Mouse (Mus musculus) bone marrow macrophage, adult 2 months (primary cell): Measurements from ENCODE around the gene Myo1a. TPM values are rescaled to one million over a fixed set of nuclear protein-coding genes. Genes with fewer than 3 reads are reported as not detected.
"Not testable (repeated sequence)": the region's sequence is repeated elsewhere in the genome, so short reads cannot be mapped to it uniquely, and the experiment has no call there.

Experiments
- H3K27ac ChIP-seq: 2 replicates; pipeline ENCODE4 v1.5.1; 2012; ENCODE audit warnings: low read depth, low read length; ENCODE audit not compliant: insufficient read depth
- H3K4me1 ChIP-seq: 2 replicates; pipeline ENCODE4 v1.6.1; 2012; ENCODE audit warnings: low read length; ENCODE audit not compliant: control insufficient read depth, insufficient read depth
- H3K4me3 ChIP-seq: 2 replicates; pipeline ENCODE4 v1.5.1; 2012; ENCODE audit warnings: mild to moderate bottlenecking, low read length, moderate library complexity; ENCODE audit not compliant: insufficient read depth
- CTCF ChIP-seq: IDR thresholded peaks from 2 replicates; pipeline ENCODE4 v1.5.1; 2012; ENCODE audit warnings: low read depth, mild to moderate bottlenecking, low read length, moderate library complexity
- POLR2A ChIP-seq: IDR thresholded peaks from 2 replicates; pipeline ENCODE4 v1.6.1; 2012; ENCODE audit warnings: mild to moderate bottlenecking, low read depth, low read length, borderline replicate concordance
- polyA plus RNA-seq: library from polyadenylated mRNA; stranded (reverse); fragments of >200 nt; gene quantifications from 2 replicates; pipeline ENCODE4 v1.2.4, GENCODE M21; 2012; ENCODE audit not compliant: missing spikeins, insufficient read depth, insufficient read length

Myo1a gene
- polyA plus RNA-seq: 0.31 TPM in 1 of 2 replicates, not detected in the other

GRCm38 (mm10) chr10:127704766-127705220 lies at the start of gene Myo1a:
Gene Myo1a, plus strand, starts transcription at chr10:127705170.
- TF ChIP-seq CTCF (no peak), POLR2A (no peak)
- no peaks in the 10 kb centered on the region for H3K4me1 ChIP-seq
- H3K27ac ChIP-seq: no peak within 1 kb of the TSS
- H3K4me3 ChIP-seq: no peak within 1 kb of the TSS

DNA sequence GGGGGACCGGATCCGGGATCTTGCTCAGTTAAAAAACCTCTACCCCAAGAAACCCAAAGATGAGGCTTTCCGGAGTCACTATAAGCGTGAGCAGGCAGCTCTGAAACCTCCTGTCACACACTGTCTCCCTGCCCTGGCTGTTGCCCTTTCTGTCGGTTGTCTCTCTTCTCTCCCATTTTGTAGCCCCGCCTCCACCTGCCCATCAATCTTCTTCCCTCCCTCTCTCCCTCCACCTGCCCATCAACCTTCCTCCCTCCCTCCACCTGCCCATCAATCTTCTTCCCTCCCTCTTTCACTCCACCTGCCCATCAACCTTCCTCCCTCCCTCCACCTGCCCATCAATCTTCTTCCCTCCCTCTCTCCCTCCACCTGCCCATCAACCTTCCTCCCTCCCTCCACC lies 47.4 kb upstream of the Myo1a start:
- H3K4me1 ChIP-seq, H3K27ac ChIP-seq, H3K4me3 ChIP-seq: not testable (repeated sequence)

DNA sequence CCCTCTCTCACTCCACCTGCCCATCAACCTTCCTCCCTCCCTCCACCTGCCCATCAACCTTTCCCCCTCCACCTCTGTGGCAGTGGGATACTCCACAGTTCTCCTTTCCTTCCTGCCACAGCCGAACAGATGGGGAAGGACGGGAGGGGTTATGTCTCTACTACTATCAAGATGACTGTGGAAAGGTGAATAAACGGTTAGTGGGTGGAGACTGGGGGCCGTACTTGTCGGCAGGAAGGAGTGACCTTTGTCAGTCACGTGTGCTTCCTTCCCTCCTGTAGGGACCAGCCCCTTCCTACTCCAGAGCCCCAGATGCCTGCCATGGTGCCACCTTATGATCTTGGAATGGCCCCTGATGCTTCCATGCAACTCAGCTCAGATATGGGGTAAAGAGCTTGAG lies 46.9 kb upstream of the Myo1a start:
- no peak for TF ChIP-seq POLR2A
- no peak for TF ChIP-seq CTCF
- H3K4me3 ChIP-seq: no peak overlapping the region
- H3K27ac ChIP-seq: no peak overlapping the region
- peaks cover 14% of the 10 kb centered on the region for H3K4me1 ChIP-seq

GRCm38 (mm10) chr10:127659551-127659950 lies 45.4 kb upstream of the Myo1a start:
- Histone ChIP-seq H3K4me3 (no peak overlapping the region), H3K27ac (no peak overlapping the region), H3K4me1 (peaks cover 15% of the 10 kb centered on the region)
- no peak for TF ChIP-seq CTCF
- TF ChIP-seq POLR2A: no peak

GRCm38 (mm10) chr10:127661291-127661914 lies 43.6 kb upstream of the Myo1a start:
- peak overlapping the region; percentile 56 for H3K27ac ChIP-seq
- H3K4me1 ChIP-seq: peaks cover 18% of the 10 kb centered on the region
- H3K4me3 ChIP-seq: peak overlapping the region; percentile 28
- TF ChIP-seq CTCF (no peak), POLR2A (no peak)

DNA sequence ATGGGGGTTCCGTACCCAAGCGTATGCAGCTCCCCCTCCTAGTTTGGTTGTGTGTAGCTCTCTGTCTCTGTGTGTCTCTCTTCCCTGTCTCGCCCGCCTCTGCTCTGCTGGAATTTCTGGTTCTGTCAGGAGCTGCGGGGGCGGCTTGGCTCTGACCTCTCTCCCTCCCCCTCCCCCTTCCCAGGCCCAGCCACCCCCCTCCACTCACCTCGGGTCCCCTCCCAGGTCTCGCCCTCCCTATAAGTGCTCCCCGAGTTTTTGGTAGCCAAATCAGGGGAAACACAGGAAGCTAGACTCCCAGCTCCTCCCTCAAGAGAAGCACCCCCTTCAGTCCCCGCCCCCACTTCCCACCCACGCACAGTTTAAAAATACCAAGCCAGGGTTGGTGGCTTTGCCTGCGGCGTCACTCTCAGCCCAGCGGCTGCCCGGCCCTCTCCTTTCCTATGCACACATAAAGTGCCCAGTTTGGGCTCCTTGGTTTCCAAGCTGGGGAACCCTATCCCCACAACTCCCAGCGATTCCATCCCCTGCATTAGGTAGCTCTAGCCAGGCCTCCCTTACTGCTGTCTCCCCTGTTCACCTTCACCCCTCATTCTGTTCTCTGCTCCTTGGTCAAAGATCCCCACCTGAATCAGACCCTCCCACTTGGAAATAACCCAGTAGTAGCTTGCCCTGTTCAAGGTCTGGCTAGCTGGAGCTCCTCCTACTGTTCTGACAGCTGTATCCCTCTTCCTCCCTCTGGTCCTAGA lies 42.9 kb upstream of the Myo1a start:
- peaks cover 18% of the 10 kb centered on the region for H3K4me1 ChIP-seq
- peak overlapping the region; percentile 28 for H3K4me3 ChIP-seq
- peak overlapping the region; percentile 80 for H3K27ac ChIP-seq
- TF ChIP-seq CTCF (no peak), POLR2A (no peak)

GRCm38 (mm10) chr10:127662666-127663253 lies 42.2 kb upstream of the Myo1a start:
- TF ChIP-seq POLR2A (no peak), CTCF (no peak; the same call in 1 of the 2 replicates)
- Histone ChIP-seq H3K4me3 (peak overlapping the region; percentile 21; the same call in 1 of the 2 replicates), H3K4me1 (peaks cover 18% of the 10 kb centered on the region), H3K27ac (peak overlapping the region; percentile 80)

GRCm38 (mm10) chr10:127663590-127663989 lies 41.4 kb upstream of the Myo1a start:
- peaks cover 18% of the 10 kb centered on the region for H3K4me1 ChIP-seq
- H3K27ac ChIP-seq: no peak overlapping the region
- TF ChIP-seq POLR2A (no peak), CTCF (no peak)
- no peak overlapping the region for H3K4me3 ChIP-seq

GRCm38 (mm10) chr10:127664166-127664565 lies 40.8 kb upstream of the Myo1a start:
- Histone ChIP-seq H3K4me1 (peaks cover 21% of the 10 kb centered on the region), H3K4me3 (no peak overlapping the region), H3K27ac (no peak overlapping the region)
- TF ChIP-seq CTCF: no peak
- TF ChIP-seq POLR2A: no peak

GRCm38 (mm10) chr10:127664891-127665290 lies 40.1 kb upstream of the Myo1a start:
- TF ChIP-seq POLR2A (no peak), CTCF (no peak)
- peaks cover 25% of the 10 kb centered on the region for H3K4me1 ChIP-seq
- H3K27ac ChIP-seq: no peak overlapping the region
- H3K4me3 ChIP-seq: peak overlapping the region; percentile 65
